Mouse (Mus musculus): ENCODE measurements at regions not wholly inside any gene's neighbourhood (a gene's known extent, or its start where the extent isn't known, plus 50 kb on each side); places are given as distances from the start of the nearest gene placed in this dataset.

GRCm38 (mm10) chr13:97841503-97841902 lies 81.1 kb upstream of the Gm10260 start:
- TF ChIP-seq CTCF (IDR thresholded peaks at IDR 0.05; ENCODE audit: control insufficient read depth, insufficient read depth, insufficient read length) (no peak), MYOD1 (IDR thresholded peaks at IDR 0.05; ENCODE audit: control insufficient read depth, insufficient read length, low read depth) (no peak)
